ENCODE assay signal across 11 mouse cellular contexts in the genomic region with DNA sequence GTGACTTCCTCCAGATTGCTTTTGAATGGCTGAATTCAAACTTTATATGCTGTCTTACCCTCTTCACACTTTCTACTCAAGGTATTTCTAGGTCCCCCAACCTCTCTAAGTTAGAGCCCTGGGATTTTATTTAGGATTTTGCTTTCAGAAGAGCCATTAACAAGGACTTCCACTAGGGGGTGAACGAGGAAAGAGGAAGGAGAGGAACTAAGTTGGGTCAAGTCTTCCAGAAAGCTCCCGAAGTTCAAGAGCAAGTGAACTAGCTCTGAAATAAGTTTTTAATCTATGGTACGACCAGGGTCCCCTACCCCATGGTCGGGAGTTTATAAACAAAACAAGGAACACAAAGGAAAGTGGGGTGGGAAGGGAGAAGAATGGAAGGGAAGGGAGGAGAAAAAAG. TPM values are rescaled to one million over a fixed set of nuclear protein-coding genes. Genes with fewer than 3 reads are reported as not detected.
DNase-seq lines count a peak whose midpoint lies in the region; TF ChIP-seq lines count a peak whose summit lies in the region.
"Had no signal": no experiment of that assay in that cellular context is flagged by ENCODE, and none has a peak within 500 bp of the region (broad histone marks: within the 10 kb centered on the region; RNA-seq: fewer than 3 reads in every experiment).

No protein-coding gene starts in this region.

- H3K36me3 ChIP-seq in megakaryocyte, embryonic 14.5 days (replicated peaks; ENCODE audit: low read length), result peaks cover 3% of the 10 kb centered on the region
- H3K36me3 ChIP-seq: embryonic facial prominence, embryonic 13.5 days; midbrain, embryonic 12.5 days; stomach, embryonic 15.5 days had no signal

- no peak overlapping the region for H3K4me3 ChIP-seq in left cerebral cortex, adult 2 months
- H3K4me3 ChIP-seq in bone marrow, adult 2 months (replicated peaks; ENCODE audit: control insufficient read depth, low read depth, low read length), result peak overlapping the region; percentile 54
- peak overlapping the region; percentile 78 for H3K4me3 ChIP-seq in megakaryocyte, embryonic 14.5 days (replicated peaks)
- H3K4me3 ChIP-seq: embryonic facial prominence, embryonic 13.5 days; midbrain, embryonic 12.5 days; stomach, embryonic 15.5 days had no signal

- intact Hi-C loops in left cerebral cortex, adult 2 months (cut with DNase I), result loop anchor here (2.0 kb wide), 1 partner anchor 78 kb away; no protein-coding TSS in a partner anchor
- intact Hi-C loops in left cerebral cortex, postnatal 36 days (cut with DNase I), result no loop called here

- H3K4me1 ChIP-seq in bone marrow, adult 2 months (ENCODE audit: control insufficient read depth, insufficient read depth, low read length), result peaks cover 2% of the 10 kb centered on the region; the same call in 1 of the 2 replicates
- H3K4me1 ChIP-seq in megakaryocyte, embryonic 14.5 days, result peaks cover 82% of the 10 kb centered on the region
- H3K4me1 ChIP-seq: embryonic facial prominence, embryonic 13.5 days; midbrain, embryonic 12.5 days; stomach, embryonic 15.5 days had no signal

- peak; percentile 62 for TF ChIP-seq CTCF in left cerebral cortex, adult 2 months (IDR thresholded peaks at IDR 0.05)
- no peak for TF ChIP-seq CTCF in bone marrow, adult 2 months (IDR thresholded peaks at IDR 0.05; ENCODE audit: control insufficient read depth, insufficient read depth, low read length)

- no peaks in the 10 kb centered on the region for H3K9me3 ChIP-seq in megakaryocyte, embryonic 14.5 days
- H3K9me3 ChIP-seq: embryonic facial prominence, embryonic 13.5 days; midbrain, embryonic 12.5 days; stomach, embryonic 15.5 days had no signal

- 0% methylated on average over 4 of the region's 4 CpGs for WGBS in bone marrow, adult 2 months

- TF ChIP-seq POLR2A in bone marrow, adult 2 months (IDR thresholded peaks at IDR 0.05; ENCODE audit: borderline replicate concordance, control insufficient read depth, low read depth, low read length), result no peak

- DNase-seq in left cerebral cortex, adult 2 months (ENCODE audit: extremely low spot score in 1 of 2, low spot score in 2 of 2), result no peak
- DNase-seq in left cerebral cortex, postnatal 36 days (ENCODE audit: low spot score in 2 of 2), result no peak
- peak; percentile 63 for DNase-seq in ES-CJ7 (ENCODE audit: low read depth, low spot score)
- DNase-seq in urinary bladder, postnatal 25 days (ENCODE audit: low spot score), result no peak
- no peak for DNase-seq in layer of hippocampus, postnatal 25 days (ENCODE audit: extremely low spot score in 1 of 2, low spot score in 1 of 2)

- H3K27ac ChIP-seq in left cerebral cortex, adult 2 months, result no peak overlapping the region
- peak overlapping the region; percentile 68 for H3K27ac ChIP-seq in bone marrow, adult 2 months (ENCODE audit: control insufficient read depth, insufficient read depth, low read depth, low read length, poor library complexity)
- H3K27ac ChIP-seq: embryonic facial prominence, embryonic 13.5 days; midbrain, embryonic 12.5 days; stomach, embryonic 15.5 days had no signal

- no peaks in the 10 kb centered on the region for H3K27me3 ChIP-seq in megakaryocyte, embryonic 14.5 days (replicated peaks)
- H3K27me3 ChIP-seq: embryonic facial prominence, embryonic 13.5 days; midbrain, embryonic 12.5 days; stomach, embryonic 15.5 days had no signal

RNA-seq across cellular contexts. Expression of a gene that starts 0.5 kb away (rescaled TPM):
- total RNA-seq in left cerebral cortex, adult 2 months (2021), result not detected
- not detected for total RNA-seq in left cerebral cortex, postnatal 36 days (2021)
- 36.0 and 70.4 TPM in 2 replicates for polyA plus RNA-seq in bone marrow, adult 2 months (2011; ENCODE audit: insufficient read depth, insufficient read length, low replicate concordance, missing spikeins)
- 1.9 TPM in 1 of 2 replicates, not detected in the other for polyA plus RNA-seq in megakaryocyte, embryonic 14.5 days (2012; ENCODE audit: insufficient read depth, low replicate concordance)
- total RNA-seq in layer of hippocampus, postnatal 25 days (2021), result not detected
- polyA plus RNA-seq: midbrain, embryonic 12.5 days had no signal

RNA-seq across cellular contexts. Expression of a gene that starts 13.2 kb away (rescaled TPM):
- under 1 TPM; 0.11 to 0.12 TPM for total RNA-seq in left cerebral cortex, adult 2 months (2021)
- under 1 TPM in 1 of 2 experiments, not detected in 1; 0.10 TPM for total RNA-seq in left cerebral cortex, postnatal 36 days (2021)
- polyA plus RNA-seq in bone marrow, adult 2 months (2011; ENCODE audit: insufficient read depth, insufficient read length, low replicate concordance, missing spikeins), result 1.2 and 1.4 TPM in 2 replicates
- polyA plus RNA-seq in megakaryocyte, embryonic 14.5 days (2012; ENCODE audit: insufficient read depth, low replicate concordance), result not detected in 2 replicates
- not detected for total RNA-seq in layer of hippocampus, postnatal 25 days (2021)
- polyA plus RNA-seq: embryonic facial prominence, embryonic 13.5 days; large intestine, adult 2 months; midbrain, embryonic 12.5 days; stomach, embryonic 15.5 days had no signal

RNA-seq across cellular contexts. Expression of a gene that starts 53.8 kb away (rescaled TPM):
- not detected for total RNA-seq in left cerebral cortex, adult 2 months (2021)
- not detected for total RNA-seq in left cerebral cortex, postnatal 36 days (2021)
- 4.4 and 17.1 TPM in 2 replicates for polyA plus RNA-seq in bone marrow, adult 2 months (2011; ENCODE audit: insufficient read depth, insufficient read length, low replicate concordance, missing spikeins)
- 197 and 302 TPM in 2 replicates for polyA plus RNA-seq in megakaryocyte, embryonic 14.5 days (2012; ENCODE audit: insufficient read depth, low replicate concordance)
- not detected for total RNA-seq in layer of hippocampus, postnatal 25 days (2021)
- polyA plus RNA-seq: embryonic facial prominence, embryonic 13.5 days; midbrain, embryonic 12.5 days had no signal
